Mouse (Mus musculus): ENCODE measurements around the gene Btbd35f1. TPM values are rescaled to one million over a fixed set of nuclear protein-coding genes. Genes with fewer than 3 reads are reported as not detected.
"Not testable (repeated sequence)": the region's sequence is repeated elsewhere in the genome, so short reads cannot be mapped to it uniquely, and the experiment has no call there.

Gene Btbd35f1
- polyA plus RNA-seq (2015; fragmentation: Nextera tagmentation; extraction: Ambion mirVana): not detected in 2 replicates

- not testable (repeated sequence) for H3K9me3 ChIP-seq (replicated peaks; ENCODE audit: control insufficient read depth, low read length); H3K4me2 ChIP-seq (ENCODE audit: low read depth, low read length); H3K36me3 ChIP-seq (ENCODE audit: control insufficient read depth, insufficient read depth); H3K9ac ChIP-seq (ENCODE audit: low read length); H3K27me3 ChIP-seq (ENCODE audit: control insufficient read depth, insufficient read depth, low read length); H3K4me3 ChIP-seq (ENCODE audit: low read length); H3K4me1 ChIP-seq (ENCODE audit: control insufficient read depth, insufficient read depth, low read length); ATAC-seq (replicated peaks; ENCODE audit: extremely low read depth, insufficient read depth, low FRiP score); H3K27ac ChIP-seq (ENCODE audit: low read length)
- WGBS: no CpG with 5 or more reads among the region's 3 CpGs
Observed at GRCm38 (mm10) chrX:32559755-32560154, at the start of gene Btbd35f1. TSS of gene Btbd35f1 (plus strand) at chrX:32560055.

- not testable (repeated sequence) for H3K9me3 ChIP-seq (replicated peaks; ENCODE audit: control insufficient read depth, low read length); H3K36me3 ChIP-seq (ENCODE audit: control insufficient read depth, insufficient read depth); H3K4me1 ChIP-seq (ENCODE audit: control insufficient read depth, insufficient read depth, low read length); ATAC-seq (replicated peaks; ENCODE audit: extremely low read depth, insufficient read depth, low FRiP score); H3K4me3 ChIP-seq (ENCODE audit: low read length); H3K27me3 ChIP-seq (ENCODE audit: control insufficient read depth, insufficient read depth, low read length); H3K27ac ChIP-seq (ENCODE audit: low read length); H3K4me2 ChIP-seq (ENCODE audit: low read depth, low read length); H3K9ac ChIP-seq (ENCODE audit: low read length)
- 79% methylated on average over 1 of the region's 1 CpGs for WGBS
Observed at GRCm38 (mm10) chrX:32590878-32591542, 31.2 kb downstream of the Btbd35f1 start.

- H3K36me3 ChIP-seq (ENCODE audit: control insufficient read depth, insufficient read depth); H3K9me3 ChIP-seq (replicated peaks; ENCODE audit: control insufficient read depth, low read length); H3K27me3 ChIP-seq (ENCODE audit: control insufficient read depth, insufficient read depth, low read length); ATAC-seq (replicated peaks; ENCODE audit: extremely low read depth, insufficient read depth, low FRiP score); H3K4me2 ChIP-seq (ENCODE audit: low read depth, low read length); H3K4me3 ChIP-seq (ENCODE audit: low read length); H3K4me1 ChIP-seq (ENCODE audit: control insufficient read depth, insufficient read depth, low read length); H3K27ac ChIP-seq (ENCODE audit: low read length); H3K9ac ChIP-seq (ENCODE audit: low read length): not testable (repeated sequence)
- WGBS: 69% methylated on average over 1 of the region's 2 CpGs
Observed at GRCm38 (mm10) chrX:32601008-32601407, 41.2 kb downstream of the Btbd35f1 start.

- ATAC-seq (replicated peaks; ENCODE audit: extremely low read depth, insufficient read depth, low FRiP score); H3K27ac ChIP-seq (ENCODE audit: low read length); H3K4me2 ChIP-seq (ENCODE audit: low read depth, low read length); H3K4me3 ChIP-seq (ENCODE audit: low read length); H3K27me3 ChIP-seq (ENCODE audit: control insufficient read depth, insufficient read depth, low read length); H3K9me3 ChIP-seq (replicated peaks; ENCODE audit: control insufficient read depth, low read length); H3K36me3 ChIP-seq (ENCODE audit: control insufficient read depth, insufficient read depth); H3K4me1 ChIP-seq (ENCODE audit: control insufficient read depth, insufficient read depth, low read length); H3K9ac ChIP-seq (ENCODE audit: low read length): not testable (repeated sequence)
- WGBS: 63% methylated on average over 3 of the region's 3 CpGs
Observed at GRCm38 (mm10) chrX:32601425-32601824, 41.6 kb downstream of the Btbd35f1 start.

Other genes starting within 250 kb of the Btbd35f1 start
- gene Gm5926, start 90.7 kb downstream of the Btbd35f1 start, polyA plus RNA-seq (2015; fragmentation: Nextera tagmentation; extraction: Ambion mirVana): not detected in 2 replicates
- not detected in 2 replicates for gene Btbd35f21, start 166.1 kb downstream of the Btbd35f1 start, polyA plus RNA-seq (2015; fragmentation: Nextera tagmentation; extraction: Ambion mirVana)

All from heart, embryonic 16.5 days (tissue).